Mouse (Mus musculus) macrophage (primary cell): ENCODE data around the gene Angptl6. TPM values are rescaled to one million over a fixed set of nuclear protein-coding genes. Genes with fewer than 3 reads are reported as not detected.

Source experiments
- H3K27ac ChIP-seq: fragments of 350-480 bp; formaldehyde crosslinking; 2 replicates; pipeline ENCODE4 v1.9.0; 2021
- H3K36me3 ChIP-seq: fragments of 350-480 bp; formaldehyde crosslinking; 2 replicates; pipeline ENCODE4 v1.9.0; 2021; ENCODE audit errors: inconsistent target
- H3K4me3 ChIP-seq: fragments of 350-480 bp; formaldehyde crosslinking; 2 replicates; pipeline ENCODE4 v1.9.0; 2021; ENCODE audit errors: inconsistent target
- H3K79me2 ChIP-seq: fragments of 350-480 bp; formaldehyde crosslinking; 2 replicates; pipeline ENCODE4 v1.9.0; 2021; ENCODE audit errors: inconsistent target
- WGBS: methylation state at CpG from one replicate; pipeline ENCODE4 v1.1.7; 2026; ENCODE audit warnings: inconsistent platforms; ENCODE audit not compliant: missing documents; 5-methylcytosine and 5-hydroxymethylcytosine counted together
- polyA plus RNA-seq: library from polyadenylated mRNA; stranded (reverse); fragments of 250-400 nt; gene quantifications from 3 replicates; pipeline ENCODE4 v1.2.4, GENCODE M21; 2018; ENCODE audit warnings: inconsistent platforms
- total RNA-seq, 78 experiments: library from RNA; depleted of rRNA; stranded (reverse); fragments of 250-400 nt; gene quantifications; 1 replicate in 9 of 78; 2 replicates in 24 of 78; 3 replicates in 43 of 78; 4 replicates in 2 of 78; pipeline ENCODE4 v1.2.4; 2018; ENCODE audit warnings: inconsistent platforms in 56 of 78

Gene Angptl6
- 1 to 10 TPM in 13 of 26 experiments, under 1 TPM in 3, not detected in 10; 0.53 to 5.4 (median 1.5) TPM for total RNA-seq (2018; cell fraction: chromatin; rRNA removed)
- 1 to 10 TPM in 24 of 26 experiments, under 1 TPM in 2; 0.89 to 2.5 (median 1.5) TPM for total RNA-seq (2018; cell fraction: cytosol; rRNA removed)
- total RNA-seq (2018; cell fraction: nucleus; rRNA removed) = 1 to 10 TPM in 16 of 26 experiments, under 1 TPM in 7, not detected in 3; 0.35 to 4.9 (median 1.6) TPM
- 0.46 to 2.3 TPM (median 1.8 TPM) in 3 replicates for polyA plus RNA-seq

GRCm38 (mm10) chr9:20879097-20879792 lies at the start of gene Angptl6:
Angptl6 (minus strand) TSS chr9:20879727.
- Histone ChIP-seq H3K36me3 (no peaks in the 10 kb centered on the region), H3K27ac (peak within 1 kb of the TSS; percentile 60), H3K4me3 (peak within 1 kb of the TSS; percentile 31), H3K79me2 (no peaks in the 10 kb centered on the region)
- 81% methylated on average over 13 of the region's 13 CpGs for WGBS

GRCm38 (mm10) chr9:20923258-20923657 lies 43.7 kb upstream of the Angptl6 start:
- H3K36me3 ChIP-seq = peaks cover 94% of the 10 kb centered on the region
- H3K27ac ChIP-seq = no peak overlapping the region
- H3K4me3 ChIP-seq = no peak overlapping the region
- WGBS = 55% methylated on average over 3 of the region's 3 CpGs
- no peaks in the 10 kb centered on the region for H3K79me2 ChIP-seq

GRCm38 (mm10) chr9:20916160-20916559 lies 36.6 kb upstream of the Angptl6 start:
- H3K27ac ChIP-seq = no peak overlapping the region
- no peak overlapping the region for H3K4me3 ChIP-seq
- 82% methylated on average over 4 of the region's 4 CpGs for WGBS
- H3K36me3 ChIP-seq = peaks cover 100% of the 10 kb centered on the region
- no peaks in the 10 kb centered on the region for H3K79me2 ChIP-seq

- Histone ChIP-seq H3K4me3 (no peak overlapping the region), H3K27ac (no peak overlapping the region), H3K36me3 (peaks cover 90% of the 10 kb centered on the region), H3K79me2 (no peaks in the 10 kb centered on the region)
- whole genome bisulfite sequencing = 99% methylated on average over 9 of the region's 9 CpGs
Observed at GRCm38 (mm10) chr9:20909948-20910347, 30.4 kb upstream of the Angptl6 start.

GRCm38 (mm10) chr9:20902174-20902491 lies 22.6 kb upstream of the Angptl6 start:
- 70% methylated on average over 6 of the region's 6 CpGs for WGBS
- H3K27ac ChIP-seq = no peak overlapping the region
- peaks cover 11% of the 10 kb centered on the region; the same call in 1 of the 2 replicates for H3K36me3 ChIP-seq
- H3K4me3 ChIP-seq = no peak overlapping the region
- H3K79me2 ChIP-seq = peaks cover 10% of the 10 kb centered on the region

- Histone ChIP-seq H3K36me3 (peaks cover 6% of the 10 kb centered on the region; the same call in 1 of the 2 replicates), H3K4me3 (no peak overlapping the region), H3K27ac (no peak overlapping the region), H3K79me2 (peaks cover 15% of the 10 kb centered on the region)
- WGBS = 14% methylated on average over 10 of the region's 13 CpGs
Observed at GRCm38 (mm10) chr9:20901466-20902173, 22.1 kb upstream of the Angptl6 start.

GRCm38 (mm10) chr9:20898511-20899073 lies 19.1 kb upstream of the Angptl6 start, which contains the start of gene Eif3g:
Eif3g (minus strand) TSS chr9:20898623.
- WGBS = 10% methylated on average over 33 of the region's 34 CpGs
- peak within 1 kb of the TSS; percentile 15; the same call in 1 of the 2 replicates for H3K27ac ChIP-seq
- H3K4me3 ChIP-seq = peak within 1 kb of the TSS; percentile 81
- H3K36me3 ChIP-seq = peaks cover 25% of the 10 kb centered on the region
- peaks cover 26% of the 10 kb centered on the region for H3K79me2 ChIP-seq

GRCm38 (mm10) chr9:20897736-20898510 lies 18.4 kb upstream of the Angptl6 start:
- 4% methylated on average over 39 of the region's 39 CpGs for WGBS
- Histone ChIP-seq H3K79me2 (peaks cover 26% of the 10 kb centered on the region), H3K4me3 (peak overlapping the region; percentile 81), H3K27ac (peak overlapping the region; percentile 15; the same call in 1 of the 2 replicates), H3K36me3 (peaks cover 31% of the 10 kb centered on the region)

- Histone ChIP-seq H3K27ac (no peak overlapping the region), H3K79me2 (peaks cover 26% of the 10 kb centered on the region), H3K36me3 (peaks cover 50% of the 10 kb centered on the region), H3K4me3 (no peak overlapping the region)
- 98% methylated on average over 8 of the region's 9 CpGs for WGBS
Observed at GRCm38 (mm10) chr9:20895382-20895781, 15.9 kb upstream of the Angptl6 start.

GRCm38 (mm10) chr9:20894629-20895028 lies 15.1 kb upstream of the Angptl6 start:
- Histone ChIP-seq H3K79me2 (peaks cover 30% of the 10 kb centered on the region), H3K36me3 (peaks cover 52% of the 10 kb centered on the region), H3K27ac (no peak overlapping the region), H3K4me3 (no peak overlapping the region)
- 93% methylated on average over 15 of the region's 15 CpGs for WGBS

GRCm38 (mm10) chr9:20893590-20894343 lies 14.2 kb upstream of the Angptl6 start:
- peaks cover 52% of the 10 kb centered on the region for H3K36me3 ChIP-seq
- H3K79me2 ChIP-seq = peaks cover 39% of the 10 kb centered on the region
- H3K4me3 ChIP-seq = no peak overlapping the region
- no peak overlapping the region for H3K27ac ChIP-seq
- WGBS = 89% methylated on average over 12 of the region's 13 CpGs

- 82% methylated on average over 5 of the region's 5 CpGs for WGBS
Observed at GRCm38 (mm10) chr9:20893069-20893468, 13.5 kb upstream of the Angptl6 start.

GRCm38 (mm10) chr9:20892104-20892653 lies 12.7 kb upstream of the Angptl6 start:
- H3K4me3 ChIP-seq = no peak overlapping the region
- H3K27ac ChIP-seq = no peak overlapping the region
- 81% methylated on average over 5 of the region's 5 CpGs for WGBS
- H3K36me3 ChIP-seq = peaks cover 52% of the 10 kb centered on the region
- H3K79me2 ChIP-seq = peaks cover 35% of the 10 kb centered on the region

More at GRCm38 (mm10) chr9:20893069-20893468, 13.5 kb upstream of the Angptl6 start:
- Histone ChIP-seq H3K4me3 (no peak overlapping the region), H3K36me3 (peaks cover 52% of the 10 kb centered on the region), H3K27ac (no peak overlapping the region), H3K79me2 (peaks cover 44% of the 10 kb centered on the region)
